Mouse (Mus musculus) monocyte, adult 2 months (primary cell): ENCODE measurements around the gene Lrch3.
A peak's percentile ranks its signal among the peaks of the same experiment; 100 is the strongest.

Experiments used
- DNase-seq, 2 experiments: peaks; one replicate each; pipeline ENCODE4 v3.0.0; 2022; ENCODE audit warnings: low spot score in 2 of 2, low read depth in 1 of 2

Lrch3 gene

DNA sequence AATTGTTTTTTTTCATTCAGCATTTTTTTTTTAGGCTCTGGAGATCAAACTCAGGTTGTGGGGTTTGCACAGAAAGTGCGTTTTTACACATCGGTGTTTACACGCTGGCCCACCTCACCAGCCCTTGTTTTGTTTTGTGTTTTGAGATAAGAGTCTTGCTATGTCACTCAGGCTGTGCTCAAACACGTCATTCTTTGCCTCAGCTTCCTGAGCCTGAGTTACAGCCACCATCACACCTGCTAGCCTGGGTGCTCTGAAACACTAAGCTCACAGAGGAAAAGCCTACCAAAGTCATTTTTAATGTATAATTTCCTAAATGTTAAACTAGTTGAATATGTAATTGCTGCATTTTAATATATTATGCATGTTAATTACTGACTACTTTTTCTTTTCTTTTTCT, 67.5 kb downstream of the Lrch3 start:
- DNase-seq, result no peak

DNA sequence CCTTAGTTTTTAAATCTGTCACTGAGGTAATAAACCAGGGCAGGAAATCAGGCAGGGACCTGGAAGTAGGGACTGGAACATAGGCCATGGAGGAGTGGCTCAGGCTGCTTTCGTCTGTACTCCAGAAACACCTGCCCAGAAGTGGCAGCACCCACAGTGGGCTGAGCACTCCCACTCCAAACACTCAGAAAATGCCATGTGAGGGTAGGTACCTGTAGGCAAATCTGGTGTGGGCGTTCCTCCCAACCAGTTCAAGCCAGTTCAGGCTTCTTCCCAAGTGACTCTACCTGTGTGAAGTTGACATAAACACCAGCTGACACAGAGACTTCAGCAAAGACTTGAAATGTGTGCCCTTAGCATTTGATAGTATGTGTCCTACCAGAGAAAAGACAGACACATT, 70.7 kb downstream of the Lrch3 start:
- DNase-seq, result no peak

DNA sequence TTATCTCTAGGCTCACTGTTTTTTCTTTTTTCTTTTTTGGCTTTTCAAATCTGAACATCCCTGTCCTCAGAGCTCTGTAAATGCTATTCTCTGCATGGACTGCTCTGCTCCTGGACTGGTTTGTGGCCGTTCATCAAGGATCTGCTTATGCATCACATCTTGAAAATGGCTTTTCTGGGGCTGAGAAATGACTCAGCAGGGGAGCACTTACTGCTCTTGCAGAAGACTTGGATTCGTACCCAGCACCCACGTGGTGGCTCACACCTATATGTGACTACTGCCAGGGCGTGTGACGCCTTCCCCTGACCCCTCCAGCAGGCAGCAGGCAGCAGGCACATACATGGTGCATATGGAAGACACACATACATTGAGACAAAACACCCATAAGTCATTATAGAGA, 78.3 kb downstream of the Lrch3 start:
- DNase-seq, result no peak

DNA sequence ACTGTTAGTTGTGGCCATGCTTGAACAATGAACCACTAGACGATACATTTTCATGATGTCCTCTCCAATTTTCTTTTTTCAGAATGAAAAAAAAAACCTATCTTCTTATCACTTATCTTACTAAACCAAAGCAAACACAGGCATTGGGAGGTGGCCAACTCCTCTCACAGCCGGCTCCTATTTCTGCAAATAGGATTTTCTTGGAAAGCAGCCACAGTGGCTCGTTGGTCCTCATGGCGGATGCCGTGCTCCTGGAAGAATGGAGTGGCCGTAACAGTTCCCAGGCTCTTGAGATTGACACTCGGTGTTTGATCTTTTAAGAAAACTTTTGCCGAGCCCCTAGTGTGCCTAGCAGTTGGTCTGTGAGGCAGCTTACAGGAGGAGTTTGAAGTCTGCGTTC, 91.3 kb downstream of the Lrch3 start:
- no peak for DNase-seq

DNA sequence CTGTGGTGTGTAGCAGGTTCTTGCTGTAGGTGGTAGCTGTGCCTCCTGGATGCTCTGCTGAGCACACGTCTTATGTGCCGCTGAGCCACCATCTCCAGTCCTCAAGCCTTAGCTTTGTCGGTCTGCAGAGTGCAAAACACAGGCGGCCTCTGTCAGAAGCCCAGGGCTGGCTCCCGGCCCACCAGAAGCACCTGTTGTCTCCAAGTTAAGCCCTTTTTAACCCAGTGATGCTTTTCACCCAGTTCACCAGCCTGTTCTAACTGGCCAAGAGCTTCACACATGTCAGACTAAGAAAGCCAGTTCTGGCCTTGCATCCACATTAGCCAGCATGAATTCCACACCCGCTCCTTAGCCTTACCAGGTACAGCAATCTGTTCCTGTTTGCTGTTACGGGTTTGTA, 93.0 kb downstream of the Lrch3 start:
- DNase-seq, result no peak

DNA sequence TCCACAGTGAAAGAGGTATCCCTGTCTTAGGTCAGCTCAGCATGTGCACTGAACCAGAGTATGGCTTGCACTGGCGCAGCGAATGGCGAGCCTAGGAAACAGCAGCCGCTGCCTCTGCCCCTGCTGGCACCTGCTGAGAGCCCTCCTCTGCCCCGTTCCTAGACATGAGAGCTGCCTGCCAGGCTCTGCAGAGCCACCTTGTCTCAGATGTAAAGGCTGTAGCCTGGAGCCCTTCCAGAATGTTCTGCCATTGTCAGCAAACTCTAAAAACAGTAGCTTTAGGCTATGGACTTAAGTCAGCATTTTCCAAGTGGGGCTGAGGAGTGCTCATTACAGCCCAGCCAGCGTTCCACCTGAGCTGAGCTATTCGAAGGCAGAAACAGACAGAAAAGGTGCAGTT, 93.5 kb downstream of the Lrch3 start:
- no peak for DNase-seq

DNA sequence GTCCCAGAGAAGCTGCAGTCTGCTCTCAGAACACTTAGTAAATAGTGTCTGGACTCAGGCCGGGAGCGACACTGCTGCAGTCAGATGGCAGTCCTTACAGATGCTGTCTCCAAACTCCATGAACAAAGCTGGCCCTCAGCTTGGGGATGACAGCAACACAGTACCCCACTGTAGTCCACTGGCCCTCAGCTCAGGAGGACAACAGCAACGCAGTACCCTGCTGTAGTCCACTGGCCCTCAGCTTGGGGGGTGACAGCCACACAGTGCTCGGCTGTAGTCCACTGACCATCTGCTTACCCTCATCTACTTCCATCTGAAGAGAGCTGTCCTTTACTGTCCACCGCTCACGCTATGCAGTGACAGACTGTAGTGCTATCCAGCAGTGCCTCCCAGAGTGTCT, 96.3 kb downstream of the Lrch3 start:
- DNase-seq, result no peak

DNA sequence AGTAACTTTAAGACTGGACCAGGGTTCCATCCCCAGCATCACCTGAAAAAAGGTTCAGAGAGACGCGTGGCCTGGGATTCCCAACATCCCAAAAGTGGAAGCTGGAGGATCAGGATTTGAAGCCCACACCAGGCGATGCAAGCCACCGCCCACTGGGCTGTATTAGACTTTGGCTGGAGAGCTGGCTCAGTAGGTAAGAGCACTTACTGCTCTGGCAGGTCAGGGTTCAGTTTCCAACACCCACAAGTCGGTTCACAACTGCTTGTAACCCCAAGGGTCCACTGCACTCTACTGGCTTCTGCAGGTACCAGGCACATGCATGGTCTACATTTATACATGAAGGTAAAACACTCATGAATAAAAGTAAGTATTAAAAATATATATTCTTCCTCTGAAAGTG, 99.9 kb downstream of the Lrch3 start:
- no peak for DNase-seq

DNA sequence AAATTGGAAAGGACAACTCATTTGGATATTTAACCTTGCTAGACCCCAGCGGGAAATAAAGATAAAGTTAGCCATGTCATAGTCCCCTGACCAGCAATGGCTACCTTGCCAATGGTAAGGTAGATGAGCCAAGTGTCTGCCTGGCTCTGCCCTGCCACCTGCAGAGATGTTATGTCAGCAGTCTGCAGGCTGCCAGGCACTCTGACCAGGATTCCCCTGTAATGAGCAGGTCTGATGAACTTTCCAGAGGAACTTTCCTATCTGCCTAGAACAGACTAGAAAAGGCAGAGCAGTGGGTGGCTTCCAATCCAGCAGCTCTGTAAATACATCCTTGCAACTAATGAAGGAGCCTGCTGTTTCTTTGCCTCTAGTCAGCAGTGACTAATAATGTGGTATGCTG, 101.0 kb downstream of the Lrch3 start:
- DNase-seq, result no peak

DNA sequence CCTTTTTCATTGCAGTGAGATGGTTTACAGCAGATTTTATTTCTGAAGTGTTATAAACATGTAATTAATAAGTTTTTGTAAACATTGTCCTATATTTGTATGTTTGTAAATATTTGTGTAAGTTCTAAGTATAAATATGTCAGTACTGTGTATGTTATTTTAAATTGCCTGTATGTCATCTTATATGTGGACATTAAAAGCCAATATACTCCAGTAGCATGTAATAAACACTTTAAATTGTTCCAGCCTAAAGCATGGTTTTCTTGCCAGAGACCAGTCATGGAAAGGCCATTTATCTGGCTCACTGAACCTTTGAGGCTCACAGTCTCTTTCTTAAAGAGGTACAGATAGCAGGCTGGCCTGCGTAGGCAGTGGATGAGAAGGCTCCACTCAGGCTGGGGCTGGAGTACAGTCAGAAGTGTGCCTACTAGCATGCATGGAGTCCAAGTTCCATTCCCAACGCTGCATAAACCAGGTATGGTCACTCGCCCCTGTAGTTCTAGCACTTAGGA, 101.6 kb downstream of the Lrch3 start:
- no peak for DNase-seq

DNA sequence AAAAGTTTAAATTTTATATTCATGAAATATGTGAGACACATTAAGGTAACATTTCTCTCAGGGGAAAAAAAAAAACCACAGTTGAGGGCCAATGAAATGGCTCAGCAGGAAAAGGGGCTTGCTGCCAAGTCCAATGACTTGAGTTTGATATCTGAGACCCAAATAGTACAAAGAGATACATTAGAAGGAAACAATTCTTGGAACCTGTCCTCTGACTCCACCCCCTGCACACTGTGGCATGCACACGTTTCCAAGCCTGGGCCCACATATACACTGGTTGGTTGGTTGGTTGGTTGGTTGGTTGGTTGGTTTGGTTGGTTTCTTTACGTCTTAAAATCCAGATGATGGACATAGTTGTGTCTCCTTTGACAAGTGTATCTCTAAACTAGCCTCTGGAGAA, 102.1 kb downstream of the Lrch3 start:
- DNase-seq, result no peak

DNA sequence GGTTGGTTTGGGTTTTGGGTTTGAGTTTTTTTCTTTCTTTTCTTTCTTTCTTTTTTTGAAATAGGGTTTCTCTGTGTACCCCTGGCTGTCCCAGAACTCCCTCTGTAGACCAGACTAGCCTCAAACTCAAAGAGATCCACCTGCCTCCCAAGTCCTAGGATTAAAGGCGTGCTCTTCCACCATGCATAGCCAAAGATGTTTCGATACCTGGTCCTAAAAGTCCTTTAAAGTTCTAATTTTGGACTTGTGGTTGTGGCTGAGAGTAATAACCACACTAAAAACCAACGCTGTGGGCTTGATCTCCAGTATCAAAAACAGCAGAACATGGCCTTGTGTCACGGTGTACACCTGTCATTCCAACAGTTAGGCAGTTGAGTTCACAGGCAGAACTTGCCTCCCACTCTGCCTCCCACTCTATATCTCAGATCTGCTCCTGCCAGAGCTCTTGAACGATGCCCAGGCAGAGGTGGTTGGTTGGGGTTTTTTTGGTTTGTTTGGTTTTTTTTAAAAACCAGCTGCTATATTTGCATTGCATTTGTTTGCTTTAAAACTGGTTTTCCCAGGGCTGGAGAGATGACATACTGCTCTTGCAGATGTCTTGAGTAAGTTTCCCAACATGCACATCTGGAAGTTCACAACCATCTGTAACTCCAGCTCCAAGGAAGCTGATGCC, 103.9 kb downstream of the Lrch3 start:
- DNase-seq, result no peak

DNA sequence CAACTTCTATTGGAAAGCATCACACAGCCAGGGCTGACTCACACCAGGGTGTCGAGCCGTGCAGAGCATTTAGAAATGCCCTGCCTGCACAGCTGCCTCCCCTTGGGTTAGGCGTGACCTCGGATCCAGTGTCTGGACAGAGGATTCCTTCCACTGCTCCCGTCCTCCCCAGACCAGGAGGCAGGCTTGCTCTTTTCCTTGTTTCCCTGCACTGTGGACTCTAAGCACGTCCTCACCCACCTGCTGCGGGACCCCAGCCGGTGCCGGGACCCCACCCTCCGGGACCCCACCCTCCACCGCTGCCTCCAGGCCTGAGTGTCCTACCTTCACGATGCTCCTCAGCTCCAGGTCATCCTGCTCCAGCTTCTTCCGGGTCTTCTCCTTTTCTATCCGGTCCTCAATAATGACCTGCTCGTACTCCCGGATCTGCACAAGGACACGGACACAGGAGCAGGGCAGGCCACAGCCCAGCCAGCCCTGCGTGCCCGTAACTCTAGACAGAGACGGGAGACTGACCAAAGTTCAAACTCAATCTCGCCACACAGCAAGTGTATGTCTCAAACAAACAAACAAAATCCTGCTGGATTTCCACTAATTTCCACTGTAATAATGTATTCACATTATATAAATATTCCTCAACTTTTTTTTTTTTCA, 105.3 kb downstream of the Lrch3 start:
- no peak for DNase-seq

DNA sequence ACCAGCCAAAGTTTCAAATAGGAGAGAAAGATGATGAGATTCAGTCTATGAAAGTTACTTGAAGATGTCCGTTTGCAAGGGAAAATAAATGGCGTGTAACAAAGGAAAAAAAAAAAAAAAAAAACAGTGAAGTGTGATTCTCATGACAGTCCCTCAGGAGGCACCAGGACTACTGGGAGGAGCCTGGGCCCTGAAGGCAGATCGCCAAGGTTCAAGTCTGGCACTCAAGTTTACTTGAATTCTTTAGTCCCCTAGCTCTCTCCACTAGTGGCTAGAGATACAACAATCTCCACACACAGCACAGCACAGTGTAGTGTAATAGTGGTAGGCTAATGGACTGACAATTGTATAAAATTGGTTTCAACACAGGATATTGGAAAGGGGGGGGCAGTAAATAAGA, 107.5 kb downstream of the Lrch3 start:
- DNase-seq, result no peak

DNA sequence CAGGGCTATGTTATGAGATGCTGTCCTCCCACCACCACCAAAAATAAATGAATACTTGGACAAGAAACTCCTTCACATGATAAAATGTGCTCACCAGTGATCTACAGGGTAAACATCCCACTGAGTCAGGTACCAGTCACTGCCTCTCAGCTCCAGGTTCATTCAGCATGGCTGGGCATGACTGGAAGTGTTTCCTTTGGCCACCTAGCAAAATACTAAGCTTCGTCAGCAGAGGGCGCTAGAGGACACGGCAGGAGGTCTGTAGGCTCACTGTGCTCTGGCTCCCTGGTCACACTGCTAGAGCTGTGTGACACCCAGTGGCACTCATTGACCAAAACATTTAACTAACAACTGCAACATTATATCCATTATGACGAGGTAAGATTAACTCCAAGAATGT, 109.8 kb downstream of the Lrch3 start:
- peak; percentile 62 for DNase-seq

DNA sequence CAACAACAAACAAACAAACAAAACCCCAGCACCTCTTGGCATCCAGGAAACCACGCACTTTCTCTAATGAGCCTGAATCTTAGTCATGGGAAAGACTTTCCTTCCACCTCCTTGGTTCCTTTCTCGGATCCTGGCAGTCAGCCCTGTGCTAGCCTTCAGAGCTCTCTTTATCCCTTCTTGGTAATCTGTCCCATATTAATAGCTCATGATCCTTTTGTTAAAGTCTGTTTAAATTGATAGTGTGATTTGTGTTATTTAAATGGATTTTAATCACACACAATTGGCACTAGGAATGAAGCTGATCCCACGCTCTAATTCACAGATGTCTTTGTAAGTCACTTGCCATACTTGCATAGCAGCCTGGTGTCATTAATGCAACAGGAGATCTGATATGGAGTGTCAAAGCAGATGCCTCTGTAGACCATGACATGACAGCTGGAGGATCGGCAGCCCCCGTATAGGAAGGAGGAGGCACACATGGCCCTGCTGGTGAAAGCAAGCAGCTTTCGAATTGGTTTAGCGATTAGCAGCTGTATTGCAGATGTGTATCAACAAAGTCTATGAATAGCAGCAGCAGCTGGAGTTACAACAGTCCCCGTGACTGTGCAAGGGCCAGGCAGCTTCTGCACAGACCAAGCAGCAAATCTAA, 110.7 kb downstream of the Lrch3 start:
- no peak for DNase-seq

DNA sequence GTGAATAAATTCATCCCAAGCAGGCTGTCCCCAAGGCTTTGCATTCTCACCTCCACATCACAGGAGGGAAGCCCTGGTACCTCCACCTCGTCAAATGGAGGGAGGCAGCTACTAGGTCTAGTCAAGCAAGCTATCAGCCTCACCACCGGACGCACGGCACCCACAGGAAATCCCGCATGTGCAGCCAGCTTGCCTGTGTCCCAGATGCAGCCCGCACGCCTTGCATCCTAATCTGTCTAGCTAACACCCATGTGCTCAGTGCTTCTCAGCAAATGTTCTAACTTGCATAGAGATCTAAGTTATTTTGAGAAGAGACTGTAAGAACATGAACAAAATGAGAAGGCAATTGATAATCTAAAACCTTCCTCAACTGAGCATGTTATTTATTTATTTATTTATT, 112.5 kb downstream of the Lrch3 start:
- no peak for DNase-seq

DNA sequence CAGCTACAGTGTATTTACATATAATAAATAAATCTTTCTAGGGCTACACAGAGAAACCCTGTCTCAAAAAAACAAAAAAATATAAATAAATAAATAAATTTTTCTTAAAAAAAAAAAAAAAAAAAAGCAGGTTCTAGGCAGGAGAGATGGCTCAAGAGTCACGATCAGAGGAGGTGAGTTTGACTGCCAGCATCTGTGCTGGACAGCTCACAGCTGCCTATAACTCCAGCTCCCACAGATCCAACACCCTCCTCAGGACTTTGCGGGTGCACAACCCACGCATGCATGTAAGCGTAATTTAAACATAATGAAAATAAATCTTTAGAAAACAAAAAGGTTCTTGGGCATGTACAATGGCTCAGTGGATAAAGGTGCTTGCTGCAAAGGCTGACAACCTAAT, 122.1 kb downstream of the Lrch3 start:
- no peak for DNase-seq

DNA sequence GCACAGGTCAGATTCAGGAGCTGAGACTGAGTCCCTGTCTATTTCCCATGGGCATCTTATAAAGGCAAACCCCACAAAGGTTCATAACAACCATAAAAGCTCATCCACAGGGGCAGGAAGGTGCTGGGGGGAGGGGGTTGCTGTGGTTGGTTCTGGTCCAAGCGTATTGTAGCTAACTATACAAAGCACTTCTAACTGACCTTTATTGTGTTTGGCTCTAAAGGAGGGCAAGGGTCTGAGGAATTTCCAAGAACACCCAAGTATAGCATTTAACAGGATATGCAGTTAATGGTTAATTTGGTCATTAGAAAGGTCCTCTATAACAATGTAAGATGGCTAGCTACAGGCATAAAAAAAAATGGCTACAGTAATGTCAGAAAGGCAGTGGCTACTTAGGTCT, 128.8 kb downstream of the Lrch3 start:
- no peak for DNase-seq

DNA sequence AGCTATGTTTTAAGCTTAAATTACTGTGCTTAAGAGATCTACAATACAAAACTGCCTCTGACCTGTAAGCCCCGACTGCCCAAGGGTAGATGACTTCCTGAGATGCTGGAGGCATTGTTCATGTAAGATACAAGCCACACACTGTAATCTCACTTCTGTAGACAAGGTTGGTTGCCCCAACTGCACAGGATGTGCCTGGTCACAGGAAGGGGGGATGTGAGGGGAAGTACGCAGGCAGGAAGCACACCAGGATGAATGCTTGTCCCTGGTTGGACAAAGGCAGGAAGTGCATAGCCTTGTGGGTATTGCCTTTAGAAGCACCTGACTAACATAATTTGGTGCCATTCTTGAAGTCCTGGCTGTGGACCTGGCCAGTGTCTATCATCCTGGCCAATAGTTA, 129.4 kb downstream of the Lrch3 start:
- no peak for DNase-seq

DNA sequence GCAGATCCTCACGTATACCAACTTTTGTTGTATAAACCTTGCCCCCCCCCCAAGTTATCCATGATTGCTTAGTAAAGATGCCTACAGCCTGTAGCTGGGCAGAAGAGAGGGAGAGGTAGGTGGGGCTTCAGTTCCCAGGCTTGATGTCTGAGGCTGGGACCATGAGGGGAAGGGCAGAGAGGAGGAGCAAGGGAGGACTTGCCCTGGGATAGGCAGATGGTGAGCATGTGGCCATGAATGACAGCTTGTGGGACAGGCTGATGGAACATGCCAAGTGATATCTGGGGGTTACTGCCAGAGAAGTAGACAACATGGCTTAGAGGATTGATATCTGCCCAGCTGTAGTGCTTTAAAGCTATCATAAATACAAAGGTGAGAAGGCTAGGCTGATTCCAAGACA, 134.1 kb downstream of the Lrch3 start:
- DNase-seq, result no peak

DNA sequence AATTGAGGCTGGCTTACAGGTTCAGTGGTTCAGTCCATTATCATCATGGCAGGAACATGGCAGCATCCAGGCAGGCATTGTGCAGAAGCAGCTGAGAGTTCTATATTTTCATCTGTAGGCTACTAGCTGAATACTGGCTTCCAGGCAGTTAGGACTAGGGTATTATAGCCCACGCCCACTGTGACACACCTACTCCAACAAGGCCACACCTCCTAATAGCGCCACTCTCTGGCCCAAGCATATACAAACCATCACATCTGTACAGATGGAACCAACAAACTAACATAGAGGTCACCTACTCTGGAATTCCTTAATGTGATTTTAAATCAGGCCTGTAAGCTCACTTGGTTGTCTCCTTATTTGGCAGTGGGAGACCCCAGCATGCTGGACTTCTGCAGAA, 134.8 kb downstream of the Lrch3 start:
- no peak for DNase-seq

DNA sequence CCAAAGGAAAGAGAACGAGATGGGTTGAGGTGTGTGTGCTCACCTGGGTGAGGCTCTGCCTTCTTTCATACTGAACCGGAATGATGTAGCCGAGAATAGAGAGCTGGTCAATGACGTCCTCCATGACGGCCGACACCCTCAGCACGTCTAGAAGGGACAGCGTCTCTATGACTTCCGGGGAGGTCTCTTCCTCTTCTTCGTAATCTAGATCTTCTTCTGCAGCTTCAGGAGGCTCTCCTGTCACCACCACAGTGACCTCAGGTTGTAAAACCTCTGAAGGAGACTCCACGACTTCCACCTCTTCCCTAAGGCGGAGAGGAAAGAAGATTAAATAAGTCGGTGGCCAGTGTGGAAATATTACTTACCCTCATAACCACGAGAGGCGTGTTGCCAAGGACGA, 135.9 kb downstream of the Lrch3 start:
- DNase-seq, result no peak
